Comparison of ENCODE assay signal across 10 mouse cellular contexts in the genomic region with DNA sequence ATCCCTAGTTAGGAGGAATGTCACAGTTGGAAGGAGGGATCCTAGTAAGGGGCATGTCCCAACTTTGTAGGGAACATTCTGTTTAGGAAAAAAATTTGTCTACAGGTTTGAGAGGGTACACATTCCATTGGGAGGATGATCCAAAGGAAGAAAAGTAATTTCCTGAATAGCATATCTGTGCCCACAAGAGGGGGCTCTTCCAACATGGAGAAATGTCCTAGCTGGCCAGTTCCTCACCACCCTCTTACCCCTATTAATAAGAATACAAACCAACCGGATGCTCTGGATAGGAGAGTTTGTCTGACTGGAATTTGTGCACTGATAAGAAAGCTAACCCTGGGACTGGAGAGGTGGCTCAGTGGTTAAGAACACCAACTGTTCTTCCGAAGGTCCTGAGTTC. TPM values are rescaled to one million over a fixed set of nuclear protein-coding genes. Genes with fewer than 3 reads are reported as not detected.
DNase-seq lines count a peak whose midpoint lies in the region; ATAC-seq and TF ChIP-seq lines count a peak whose summit lies in the region.
"Had no signal": no experiment of that assay in that cellular context is flagged by ENCODE, and none has a peak within 500 bp of the region (broad histone marks: within the 10 kb centered on the region; RNA-seq: fewer than 3 reads in every experiment).

No protein-coding gene starts in this region.

- H3K4me1 ChIP-seq in heart, embryonic 11.5 days (ENCODE audit: control insufficient read depth, insufficient read depth, low read length): no peaks in the 10 kb centered on the region; the same call in 1 of the 2 replicates
- no peaks in the 10 kb centered on the region for H3K4me1 ChIP-seq in midbrain, embryonic 14.5 days (ENCODE audit: control insufficient read depth, insufficient read depth, low read length)
- H3K4me1 ChIP-seq in midbrain, embryonic 16.5 days (ENCODE audit: control insufficient read depth, insufficient read depth, low read length): no peaks in the 10 kb centered on the region

- no peak for ATAC-seq in heart, embryonic 11.5 days (replicated peaks; ENCODE audit: insufficient number of reproducible peaks, low FRiP score, low TSS enrichment)
- ATAC-seq in midbrain, embryonic 14.5 days (ENCODE audit: low FRiP score, low TSS enrichment): no peak
- ATAC-seq in midbrain, embryonic 16.5 days: no peak
- ATAC-seq: inflammation-experienced regulatory T-cells, adult 6 months had no signal

- no peak overlapping the region for H3K9ac ChIP-seq in heart, embryonic 11.5 days (ENCODE audit: low read depth, low read length)
- no peak overlapping the region for H3K9ac ChIP-seq in midbrain, embryonic 14.5 days (replicated peaks; ENCODE audit: low read length)
- H3K9ac ChIP-seq in midbrain, embryonic 16.5 days (ENCODE audit: low read depth, low read length): no peak overlapping the region
- H3K9ac ChIP-seq: neural tube, embryonic 15.5 days had no signal

- H3K27me3 ChIP-seq in heart, embryonic 11.5 days (ENCODE audit: control insufficient read depth, insufficient read depth, low read length): no peaks in the 10 kb centered on the region; the same call in none of the 2 replicates
- H3K27me3 ChIP-seq in midbrain, embryonic 14.5 days (ENCODE audit: control insufficient read depth, insufficient read depth, low read length): no peaks in the 10 kb centered on the region
- H3K27me3 ChIP-seq in midbrain, embryonic 16.5 days (ENCODE audit: control insufficient read depth, insufficient read depth, low read depth, low read length): no peaks in the 10 kb centered on the region
- H3K27me3 ChIP-seq: neural tube, embryonic 15.5 days had no signal

- H3K27ac ChIP-seq in heart, embryonic 11.5 days (ENCODE audit: low read depth, low read length): no peak overlapping the region
- no peak overlapping the region for H3K27ac ChIP-seq in midbrain, embryonic 14.5 days (replicated peaks; ENCODE audit: low read depth, low read length)
- no peak overlapping the region for H3K27ac ChIP-seq in midbrain, embryonic 16.5 days (ENCODE audit: low read length)
- H3K27ac ChIP-seq: neural tube, embryonic 15.5 days had no signal

- TF ChIP-seq CTCF in brain, embryonic 14.5 days (IDR thresholded peaks at IDR 0.05; ENCODE audit: borderline replicate concordance, extremely low read depth, insufficient read depth, insufficient read length): peak; percentile 44; the same call in 1 of the 2 replicates

- no peaks in the 10 kb centered on the region for H3K36me3 ChIP-seq in heart, embryonic 11.5 days (ENCODE audit: control insufficient read depth, insufficient read depth, low read length)
- H3K36me3 ChIP-seq in midbrain, embryonic 14.5 days (ENCODE audit: control insufficient read depth, insufficient read depth, low read length): 0 out of 2 replicates have a peak, but pooled peaks cover 3% of the 10 kb centered on the region
- H3K36me3 ChIP-seq in midbrain, embryonic 16.5 days (ENCODE audit: control insufficient read depth, insufficient read depth, low read length): peaks cover 5% of the 10 kb centered on the region; the same call in 1 of the 2 replicates

- H3K9me3 ChIP-seq in heart, embryonic 11.5 days (replicated peaks; ENCODE audit: control insufficient read depth, low read length): no peaks in the 10 kb centered on the region
- H3K9me3 ChIP-seq in midbrain, embryonic 14.5 days (ENCODE audit: control insufficient read depth, low read length): no peaks in the 10 kb centered on the region
- H3K9me3 ChIP-seq in midbrain, embryonic 16.5 days (replicated peaks; ENCODE audit: control insufficient read depth, low read length, poor library complexity, severe bottlenecking): no peaks in the 10 kb centered on the region
- H3K9me3 ChIP-seq: neural tube, embryonic 15.5 days had no signal

- TF ChIP-seq POLR2A in brain, embryonic 14.5 days (IDR thresholded peaks at IDR 0.05; ENCODE audit: borderline replicate concordance, extremely low read depth, insufficient read depth, insufficient read length, poor library complexity, severe bottlenecking): no peak

- H3K4me2 ChIP-seq in heart, embryonic 11.5 days: no peak overlapping the region
- H3K4me2 ChIP-seq in midbrain, embryonic 14.5 days (ENCODE audit: low read length): no peak overlapping the region
- no peak overlapping the region for H3K4me2 ChIP-seq in midbrain, embryonic 16.5 days (ENCODE audit: low read length)
- H3K4me2 ChIP-seq: neural tube, embryonic 15.5 days had no signal

- WGBS in heart, embryonic 11.5 days (ENCODE audit: insufficient replicate concordance): 49% methylated on average over 2 of the region's 2 CpGs
- 49% methylated on average over 2 of the region's 2 CpGs for WGBS in midbrain, embryonic 14.5 days
- WGBS in midbrain, embryonic 16.5 days: 61% methylated on average over 2 of the region's 2 CpGs

- H3K4me3 ChIP-seq in heart, embryonic 11.5 days (ENCODE audit: low read depth, low read length): no peak overlapping the region
- H3K4me3 ChIP-seq in midbrain, embryonic 14.5 days (replicated peaks; ENCODE audit: low read depth, low read length): no peak overlapping the region
- H3K4me3 ChIP-seq in midbrain, embryonic 16.5 days (ENCODE audit: low read depth, low read length): no peak overlapping the region
- H3K4me3 ChIP-seq: neural tube, embryonic 15.5 days had no signal

- peak; percentile 22 for DNase-seq in heart, postnatal 4 days
- peak; percentile 35 for DNase-seq in midbrain, embryonic 14.5 days
- DNase-seq in brain, embryonic 14.5 days (ENCODE audit: low read depth): peak; percentile 49
- no peak for DNase-seq in frontal cortex, postnatal 14 days (ENCODE audit: low spot score in 2 of 2)
- no peak for DNase-seq in spleen, adult 12 weeks (ENCODE audit: low spot score)
- DNase-seq: cerebellum, adult 18-20 months had no signal

RNA-seq across cellular contexts. Expression of a gene that starts 4.1 kb away (rescaled TPM):
- total RNA-seq in heart, postnatal 4 days (2021): 10 to 100 TPM; 59.3 to 65.3 TPM
- 51.2 and 53.8 TPM in 2 replicates for polyA plus RNA-seq in heart, embryonic 11.5 days (2014; fragmentation: Nextera tagmentation; extraction: Ambion mirVana)
- polyA plus RNA-seq in midbrain, embryonic 14.5 days (2014; fragmentation: Nextera tagmentation; extraction: Ambion mirVana): 85.1 and 99.5 TPM in 2 replicates
- polyA plus RNA-seq in midbrain, embryonic 16.5 days (2015; fragmentation: Nextera tagmentation; extraction: Ambion mirVana): 90.7 and 104 TPM in 2 replicates
- 146 and 147 TPM in 2 replicates for polyA plus RNA-seq in brain, embryonic 14.5 days (2012; rRNA removed)

RNA-seq across cellular contexts. Expression of a gene that starts 11.5 kb away (rescaled TPM):
- 10 to 100 TPM in 1 of 2 experiments, 1 to 10 TPM in 1; 9.6 to 10.9 TPM for total RNA-seq in heart, postnatal 4 days (2021)
- 10.3 and 12.3 TPM in 2 replicates for polyA plus RNA-seq in heart, embryonic 11.5 days (2014; fragmentation: Nextera tagmentation; extraction: Ambion mirVana)
- polyA plus RNA-seq in midbrain, embryonic 14.5 days (2014; fragmentation: Nextera tagmentation; extraction: Ambion mirVana): 21.8 and 24.9 TPM in 2 replicates
- polyA plus RNA-seq in midbrain, embryonic 16.5 days (2015; fragmentation: Nextera tagmentation; extraction: Ambion mirVana): 40.6 and 43.7 TPM in 2 replicates
- 53.1 and 82.3 TPM in 2 replicates for polyA plus RNA-seq in brain, embryonic 14.5 days (2012; rRNA removed)

RNA-seq across cellular contexts. Expression of a gene that starts 26.0 kb away (rescaled TPM):
- total RNA-seq in heart, postnatal 4 days (2021): 10 to 100 TPM; 26.6 to 32.1 TPM
- 12.5 and 19.7 TPM in 2 replicates for polyA plus RNA-seq in heart, embryonic 11.5 days (2014; fragmentation: Nextera tagmentation; extraction: Ambion mirVana)
- 20.9 and 31.4 TPM in 2 replicates for polyA plus RNA-seq in midbrain, embryonic 14.5 days (2014; fragmentation: Nextera tagmentation; extraction: Ambion mirVana)
- polyA plus RNA-seq in midbrain, embryonic 16.5 days (2015; fragmentation: Nextera tagmentation; extraction: Ambion mirVana): 18.7 and 21.3 TPM in 2 replicates
- 38.4 and 43.1 TPM in 2 replicates for polyA plus RNA-seq in brain, embryonic 14.5 days (2012; rRNA removed)

RNA-seq across cellular contexts. Expression of a gene that starts 38.6 kb away (rescaled TPM):
- total RNA-seq in heart, postnatal 4 days (2021): 1 to 10 TPM; 8.6 to 8.8 TPM
- polyA plus RNA-seq in heart, embryonic 11.5 days (2014; fragmentation: Nextera tagmentation; extraction: Ambion mirVana): 17.2 and 22.0 TPM in 2 replicates
- 36.1 and 37.9 TPM in 2 replicates for polyA plus RNA-seq in midbrain, embryonic 14.5 days (2014; fragmentation: Nextera tagmentation; extraction: Ambion mirVana)
- polyA plus RNA-seq in midbrain, embryonic 16.5 days (2015; fragmentation: Nextera tagmentation; extraction: Ambion mirVana): 38.3 and 41.9 TPM in 2 replicates
- 39.8 and 46.4 TPM in 2 replicates for polyA plus RNA-seq in brain, embryonic 14.5 days (2012; rRNA removed)

RNA-seq across cellular contexts. Expression of a gene that starts 51.3 kb away (rescaled TPM):
- 10 to 100 TPM; 78.3 to 79.7 TPM for total RNA-seq in heart, postnatal 4 days (2021)
- 123 and 137 TPM in 2 replicates for polyA plus RNA-seq in heart, embryonic 11.5 days (2014; fragmentation: Nextera tagmentation; extraction: Ambion mirVana)
- 160 and 178 TPM in 2 replicates for polyA plus RNA-seq in midbrain, embryonic 14.5 days (2014; fragmentation: Nextera tagmentation; extraction: Ambion mirVana)
- 147 and 154 TPM in 2 replicates for polyA plus RNA-seq in midbrain, embryonic 16.5 days (2015; fragmentation: Nextera tagmentation; extraction: Ambion mirVana)
- 83.9 and 115 TPM in 2 replicates for polyA plus RNA-seq in brain, embryonic 14.5 days (2012; rRNA removed)

Comparison
In these comparisons a context has a peak if more than half of its experiments do, and no peak if none do; other contexts are left out.
1. DNase-seq: peak in heart, postnatal 4 days (single experiment), midbrain, embryonic 14.5 days (single experiment) and brain, embryonic 14.5 days (single experiment); none in frontal cortex, postnatal 14 days (0 of 2) and spleen, adult 12 weeks (single experiment).